Mouse (Mus musculus): ENCODE results near the gene Rps7. TPM values are rescaled to one million over a fixed set of nuclear protein-coding genes. Genes with fewer than 3 reads are reported as not detected.

The Rps7 gene
- total RNA-seq, 4 experiments from 2014 or later = 161 to 241 (median 222) TPM

GRCm38 (mm10) chr12:28617297-28617696 is 18.5 kb downstream of the Rps7 start:
- no peak for DNase-seq (ENCODE audit: low spot score in 2 of 2)

- DNase-seq (ENCODE audit: low spot score in 2 of 2) = no peak
Measured at GRCm38 (mm10) chr12:28614401-28614800, 21.4 kb downstream of the Rps7 start.

GRCm38 (mm10) chr12:28612391-28612790 is 23.4 kb downstream of the Rps7 start:
- no peak for DNase-seq (ENCODE audit: low spot score in 2 of 2)

GRCm38 (mm10) chr12:28607546-28608305 is 28.0 kb downstream of the Rps7 start:
- DNase-seq (ENCODE audit: low spot score in 2 of 2) = no peak

GRCm38 (mm10) chr12:28603494-28603893 is 32.3 kb downstream of the Rps7 start:
- no peak for DNase-seq (ENCODE audit: low spot score in 2 of 2)

GRCm38 (mm10) chr12:28602259-28602658 is 33.5 kb downstream of the Rps7 start:
- DNase-seq (ENCODE audit: low spot score in 2 of 2) = no peak

- no peak for DNase-seq (ENCODE audit: low spot score in 2 of 2)
Measured at GRCm38 (mm10) chr12:28598526-28598991, 37.2 kb downstream of the Rps7 start.

GRCm38 (mm10) chr12:28598110-28598509 is 37.6 kb downstream of the Rps7 start:
- no peak for DNase-seq (ENCODE audit: low spot score in 2 of 2)

- DNase-seq (ENCODE audit: low spot score in 2 of 2) = no peak
Measured at GRCm38 (mm10) chr12:28597699-28598098, 38.1 kb downstream of the Rps7 start.

- DNase-seq (ENCODE audit: low spot score in 2 of 2) = no peak
Measured at GRCm38 (mm10) chr12:28596851-28597250, 38.9 kb downstream of the Rps7 start.

- DNase-seq (ENCODE audit: low spot score in 2 of 2) = no peak
Measured at GRCm38 (mm10) chr12:28590428-28590827, 45.3 kb downstream of the Rps7 start.

GRCm38 (mm10) chr12:28589090-28589868 is 46.5 kb downstream of the Rps7 start:
- DNase-seq (ENCODE audit: low spot score in 2 of 2) = peak; percentile 48 to 60

GRCm38 (mm10) chr12:28587949-28588348 is 47.8 kb downstream of the Rps7 start:
- DNase-seq (ENCODE audit: low spot score in 2 of 2) = no peak

- no peak for DNase-seq (ENCODE audit: low spot score in 2 of 2)
Measured at GRCm38 (mm10) chr12:28584036-28584435, 51.7 kb downstream of the Rps7 start.

GRCm38 (mm10) chr12:28582423-28582822 is 53.3 kb downstream of the Rps7 start, which contains the start of gene Allc:
Allc (minus strand) TSS chr12:28582523.
- DNase-seq (ENCODE audit: low spot score in 2 of 2) = no peak

Small RNAs within 50 kb of the gene (microRNA-seq; reads per million reads assigned to microRNA genes)
- not detected for gene Mir6937

Other genes with a start within 250 kb of the Rps7 start
- not detected for gene Dcdc2c, start 83.6 kb downstream of the Rps7 start, total RNA-seq (2022)
- gene Allc, start 53.4 kb downstream of the Rps7 start, total RNA-seq (2022) = not detected
- gene Colec11, start 12.6 kb downstream of the Rps7 start, total RNA-seq (2022) = under 1 TPM in 3 of 4 experiments, not detected in 1; 0.29 to 0.46 (median 0.34) TPM
- gene Rnaseh1, start 13.6 kb upstream of the Rps7 start, total RNA-seq (2022) = 1 to 10 TPM; 5.1 to 8.7 (median 7.2) TPM
- 100 to 1,000 TPM in 2 of 4 experiments, 10 to 100 TPM in 2; 81.5 to 137 (median 98.1) TPM for gene Adi1, start 39.3 kb upstream of the Rps7 start, total RNA-seq (2022)
- gene Trappc12, start 114.5 kb upstream of the Rps7 start, total RNA-seq (2022) = 10 to 100 TPM; 17.1 to 18.7 (median 18.0) TPM
- 1 to 10 TPM; 6.5 to 8.3 (median 7.5) TPM for gene Eipr1, start 115.8 kb upstream of the Rps7 start, total RNA-seq (2022)

Measured in gastrocnemius, adult 8-10 months (tissue).